Mouse (Mus musculus): Measurements from ENCODE around the gene Yipf1.
A peak's percentile ranks its signal among the peaks of the same experiment; 100 is the strongest.

Gene Yipf1

DNA sequence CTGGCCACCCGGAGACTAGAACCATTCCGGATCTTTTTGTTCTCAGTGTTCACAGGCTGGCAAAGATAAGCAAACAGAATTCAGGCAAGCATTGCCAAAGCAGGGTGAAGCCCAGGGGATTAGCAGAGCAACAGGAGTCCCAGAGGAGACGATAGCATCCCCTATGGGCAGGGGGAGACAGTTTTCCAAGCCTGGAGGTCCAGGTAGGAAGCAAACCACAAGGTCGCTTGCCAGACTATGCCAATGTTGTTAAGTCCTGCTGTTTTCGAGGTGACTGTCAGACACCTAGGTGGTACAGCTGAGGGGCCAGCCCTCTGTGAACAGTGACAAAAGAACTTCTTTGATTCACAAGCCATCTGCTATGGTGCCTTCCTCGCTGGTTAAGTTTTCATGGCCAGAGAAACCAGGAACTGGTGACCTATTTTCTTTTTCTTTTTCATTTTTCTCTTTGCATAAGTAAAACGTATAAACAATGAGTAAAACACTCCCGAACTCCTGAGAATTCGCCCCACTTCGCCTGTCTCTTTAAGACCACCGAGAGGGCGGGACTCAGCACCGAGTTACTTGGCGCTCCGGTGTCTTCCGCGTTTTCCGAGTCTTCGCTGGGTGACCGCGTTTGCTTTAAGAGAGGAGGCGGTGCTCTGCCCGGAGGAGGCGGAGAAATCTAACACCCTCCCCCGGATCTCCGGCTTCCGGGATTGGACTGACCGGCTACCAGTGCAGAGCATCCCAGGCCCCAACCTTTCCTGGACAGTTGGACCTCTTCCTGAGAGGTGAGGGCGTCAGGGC, at the start of gene Yipf1:
Gene Yipf1, plus strand, starts transcription at position 674 of the 789 bp plus-strand sequence.
- DNase-seq: peak; percentile 94

DNA sequence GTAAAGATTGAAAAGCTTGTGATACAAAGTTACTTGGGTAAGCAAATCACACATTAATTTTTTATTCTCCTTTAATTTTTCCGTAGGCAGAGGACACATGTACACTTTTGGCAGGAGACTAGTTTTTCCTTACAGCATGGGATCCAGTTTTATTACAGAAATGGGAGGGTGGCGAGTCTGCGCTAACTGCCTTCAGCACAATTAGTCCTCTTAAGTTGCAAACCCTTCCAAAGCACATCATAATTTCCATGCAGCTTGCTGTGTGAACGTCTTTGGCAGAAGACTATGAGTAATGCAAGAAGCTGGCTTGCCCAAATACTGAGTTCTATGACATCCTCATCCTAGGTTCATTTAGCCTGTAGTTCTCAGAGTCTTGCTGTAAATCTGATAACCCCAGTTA, 40.5 kb upstream of the Yipf1 start:
- DNase-seq: no peak

DNA sequence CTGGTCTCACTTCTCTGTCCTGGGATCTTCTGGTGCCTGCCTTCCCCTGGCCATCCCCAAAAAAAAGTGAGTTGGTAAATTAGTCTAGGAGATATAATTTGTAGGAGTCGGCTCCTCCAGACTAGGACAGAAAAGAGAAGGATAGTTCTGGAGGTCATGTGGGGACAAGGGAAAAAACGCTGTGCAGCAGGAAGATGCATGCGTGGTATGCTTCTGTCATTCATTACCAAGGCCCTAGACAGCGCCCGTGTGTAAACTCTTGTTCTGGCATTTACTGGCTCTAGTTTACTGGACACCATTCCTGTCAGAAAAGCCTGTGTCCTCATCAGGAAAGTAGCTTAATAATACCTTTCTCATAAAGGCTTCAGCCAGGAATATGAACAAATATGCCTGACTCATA, 39.7 kb upstream of the Yipf1 start:
- peak; percentile 72 for DNase-seq

DNA sequence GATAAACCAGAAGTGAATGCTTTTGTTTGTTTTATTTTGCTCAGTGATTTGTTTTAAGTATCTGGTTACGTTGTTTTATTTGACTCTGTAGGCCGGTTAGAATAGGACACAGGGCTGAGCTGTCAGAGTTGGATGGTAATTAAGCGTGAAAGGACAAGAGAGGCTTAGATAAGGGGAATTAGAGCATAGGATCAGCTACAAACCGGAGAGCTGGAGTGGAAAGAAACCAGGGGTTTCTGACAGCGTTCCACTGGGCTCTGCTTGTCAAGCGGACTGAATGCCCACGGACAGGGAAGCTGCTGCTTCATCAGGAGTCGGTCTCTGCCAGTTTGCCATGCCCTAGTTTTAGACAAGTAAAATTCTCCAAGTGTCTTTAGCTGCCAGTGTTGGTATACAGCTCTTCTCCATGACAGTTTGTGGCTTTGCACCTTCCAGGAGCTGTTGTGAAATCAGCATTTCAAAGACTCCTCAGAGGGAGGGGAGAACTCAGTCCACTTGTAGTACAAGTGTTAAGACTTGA, 35.9 kb upstream of the Yipf1 start:
- no peak for DNase-seq

DNA sequence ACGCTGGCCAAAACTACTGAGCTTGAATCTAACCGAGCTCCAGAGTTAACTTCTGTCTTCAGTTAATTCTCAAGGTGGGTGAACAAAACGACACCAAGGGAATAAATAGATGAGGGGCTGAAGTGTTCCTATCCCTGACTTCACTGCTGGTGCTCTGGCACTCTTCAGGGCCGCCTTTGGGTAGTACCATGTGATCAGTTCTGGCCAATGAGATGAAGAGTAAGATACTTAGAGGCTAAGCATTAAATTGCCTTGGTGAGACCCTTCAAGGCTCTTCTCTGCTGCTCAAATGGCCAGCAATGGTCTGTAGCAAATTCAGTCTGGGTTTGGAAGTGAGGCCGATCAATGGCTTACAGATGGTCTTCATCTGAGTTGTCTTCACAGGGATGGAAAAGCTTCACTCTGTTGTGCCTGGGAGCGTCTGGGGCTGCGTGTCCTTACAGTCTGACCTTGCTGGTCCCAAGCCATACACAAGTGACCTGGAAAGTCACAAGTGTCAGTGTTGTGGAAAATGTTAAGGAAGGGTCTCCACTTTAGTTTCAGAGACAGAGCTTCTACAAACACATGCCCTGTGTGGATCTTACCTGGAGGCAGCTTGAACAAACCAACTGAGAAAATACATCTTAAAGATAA, 33.2 kb upstream of the Yipf1 start:
- no peak for DNase-seq

DNA sequence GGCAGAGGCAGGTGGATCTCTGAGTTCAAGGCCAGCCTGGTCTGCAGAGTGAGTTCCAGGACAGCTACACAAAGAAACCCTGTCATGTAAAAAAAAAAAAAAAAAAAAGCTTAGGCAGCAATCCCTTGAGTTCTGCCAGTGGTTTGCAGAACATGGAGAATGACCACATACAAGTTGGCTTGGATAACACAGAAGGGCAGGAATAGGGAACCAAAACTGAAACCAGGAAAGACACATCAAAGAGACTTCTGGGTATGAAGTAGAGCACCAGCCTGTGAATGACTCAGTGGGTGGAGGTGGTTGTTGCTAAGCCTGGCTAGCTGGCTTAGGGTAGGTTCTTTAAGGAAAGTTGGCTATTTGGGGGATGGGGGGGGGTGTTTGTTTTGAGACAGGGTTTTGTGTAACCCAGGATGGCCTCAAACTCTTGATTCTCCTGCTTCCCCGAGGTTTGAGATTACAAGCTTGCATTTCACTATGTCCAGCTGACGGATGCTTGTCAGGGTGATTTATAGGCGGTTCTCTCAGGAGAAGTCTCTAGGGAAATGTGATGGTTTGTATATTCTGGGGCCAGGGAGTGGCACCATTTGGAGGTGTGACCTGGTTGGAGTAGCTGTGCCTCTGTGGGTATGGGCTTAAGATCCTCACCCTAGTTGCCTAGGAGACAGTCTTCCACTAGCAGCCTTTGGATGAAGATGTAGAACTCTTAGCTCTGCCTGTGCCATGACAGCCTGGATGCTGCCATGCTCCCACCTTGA, 28.5 kb upstream of the Yipf1 start:
- DNase-seq: no peak

DNA sequence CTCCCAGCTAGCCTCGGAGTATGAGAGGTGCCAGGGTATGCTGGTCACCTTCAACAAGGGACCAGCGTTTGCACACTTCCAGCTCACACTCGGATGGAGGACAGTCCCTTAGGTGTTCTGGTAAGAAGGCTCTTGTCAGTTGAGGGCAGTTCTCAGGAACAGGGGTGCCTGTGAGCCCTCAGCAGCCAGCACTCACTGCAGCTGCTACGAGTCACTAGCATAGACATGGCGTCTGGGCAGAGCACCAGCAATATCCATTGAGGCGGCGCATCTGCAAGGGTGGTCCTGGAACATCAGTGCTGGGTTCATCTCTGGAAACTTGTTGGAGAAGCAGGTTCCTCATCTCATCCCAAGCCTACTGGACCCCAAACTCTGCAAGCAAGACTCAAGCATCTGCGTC, 27.8 kb upstream of the Yipf1 start:
- no peak for DNase-seq

DNA sequence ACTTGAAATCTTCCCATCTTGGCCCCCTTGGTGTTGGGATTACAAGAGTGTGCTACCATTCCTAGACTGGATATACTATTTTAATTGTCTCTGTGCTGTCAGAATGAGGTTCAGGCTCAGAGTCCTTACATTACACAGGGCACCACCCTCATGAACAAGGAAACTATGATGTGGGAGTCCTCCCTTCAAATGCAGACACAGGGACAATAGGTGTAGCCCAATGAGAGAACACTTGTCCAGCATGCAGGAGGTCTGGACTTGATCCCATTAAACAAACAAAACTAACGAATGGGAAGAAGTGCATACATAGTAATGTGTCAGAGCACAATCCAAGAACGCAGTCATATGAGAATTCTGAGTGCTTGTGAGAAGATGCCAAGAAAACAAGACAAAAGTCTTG, 26.6 kb upstream of the Yipf1 start:
- no peak for DNase-seq

DNA sequence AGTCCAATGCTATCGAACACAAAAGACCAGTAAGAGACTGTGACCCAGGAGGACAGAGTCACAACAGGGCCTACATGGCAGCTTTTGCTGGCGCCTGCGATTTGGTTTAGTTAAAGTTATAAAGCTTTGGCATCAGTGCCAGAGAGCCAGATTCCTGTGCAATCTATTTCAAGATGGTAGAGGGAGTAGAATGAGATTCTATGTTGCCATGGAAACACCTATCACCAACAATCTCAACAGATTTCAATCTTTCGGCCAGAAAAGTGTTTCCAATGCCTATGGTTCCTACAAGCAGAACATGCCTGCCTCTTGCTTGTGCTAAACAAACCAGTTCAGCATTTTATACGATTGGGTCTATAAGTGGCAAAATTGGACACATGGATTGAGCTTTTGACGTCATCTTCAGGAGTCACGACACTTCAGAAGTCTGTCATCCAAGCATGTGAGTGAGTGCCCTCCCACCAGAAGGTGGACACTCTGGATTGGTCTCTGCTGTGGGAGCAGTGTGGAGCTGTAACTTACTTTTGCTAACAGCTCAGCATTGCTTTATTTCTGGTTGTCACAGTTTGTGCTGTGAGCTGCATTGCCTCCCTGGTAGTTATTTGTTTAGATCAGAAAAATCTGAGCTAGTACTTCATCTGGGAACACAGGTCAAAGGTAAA, 22.4 kb upstream of the Yipf1 start:
- no peak for DNase-seq

DNA sequence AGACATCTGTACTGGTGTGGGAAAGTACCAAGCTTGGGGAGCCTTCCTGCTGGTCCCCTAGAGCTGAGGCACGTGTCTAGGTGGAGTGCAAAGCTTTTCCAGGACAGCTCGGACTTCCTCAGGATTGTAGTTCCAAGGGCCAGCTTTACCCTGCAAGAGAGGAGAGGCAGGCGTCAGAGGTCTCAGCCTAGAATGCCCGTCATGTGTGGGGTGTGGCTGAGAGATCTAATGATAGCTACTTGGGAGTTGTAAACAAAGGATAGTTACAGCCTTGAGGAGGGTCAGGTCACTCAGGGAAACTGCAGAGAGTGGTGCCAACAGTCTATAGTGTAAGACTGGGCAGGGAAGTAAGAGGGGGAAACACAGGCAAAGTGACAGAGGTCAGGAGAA, 21.9 kb upstream of the Yipf1 start:
- DNase-seq: no peak

DNA sequence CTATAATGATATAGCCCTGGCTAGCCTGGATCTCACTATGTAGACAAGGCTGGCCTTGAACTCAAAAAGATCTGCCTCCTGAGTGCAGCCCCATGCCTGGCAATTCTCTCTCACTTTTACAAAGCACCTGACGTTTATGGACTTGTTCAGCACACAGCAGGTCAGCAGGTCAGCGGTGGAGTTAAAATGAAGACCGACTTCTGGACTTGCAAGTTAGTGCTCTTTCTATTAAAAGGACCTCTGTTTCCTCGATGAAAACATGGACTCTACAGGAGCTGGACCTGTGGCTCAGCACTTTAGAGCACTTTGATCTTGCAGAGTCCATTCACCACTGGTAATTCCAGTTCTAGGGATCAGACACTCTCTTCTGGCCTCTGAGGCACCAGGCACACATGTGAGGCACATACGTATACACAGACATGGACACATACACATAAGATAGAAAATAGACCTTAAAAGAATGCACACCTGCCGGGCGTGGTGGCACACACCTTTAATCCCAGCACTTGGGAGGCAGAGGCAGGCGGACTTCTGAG, 16.0 kb upstream of the Yipf1 start:
- DNase-seq: peak; percentile 41

DNA sequence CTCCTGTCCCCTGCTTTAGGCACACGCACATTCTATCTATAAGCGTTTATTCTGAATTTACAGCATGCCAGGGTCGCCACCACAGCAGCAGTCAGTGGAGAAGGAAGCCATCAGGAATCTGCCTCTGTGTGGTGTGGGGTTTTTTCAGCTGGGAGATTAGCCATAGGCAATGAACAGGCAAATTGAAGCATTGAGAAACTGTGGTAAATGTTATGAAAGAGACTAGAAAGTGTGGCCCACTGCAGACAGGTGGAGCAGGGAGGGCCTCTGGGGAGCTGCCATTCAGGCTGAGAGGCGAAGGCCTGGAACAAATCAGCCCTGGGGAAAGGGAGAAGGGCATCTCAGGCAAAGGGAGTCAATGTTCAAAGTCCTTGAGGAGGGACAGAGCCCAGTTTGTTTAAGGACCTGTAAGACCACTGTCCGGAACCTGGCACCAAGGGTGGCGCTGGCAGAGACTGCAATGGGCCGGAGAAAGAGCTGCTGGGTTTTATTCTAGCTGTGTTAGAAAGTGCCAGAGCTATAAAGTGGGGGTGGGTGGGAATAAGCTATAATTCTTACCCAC, 14.3 kb upstream of the Yipf1 start:
- DNase-seq: peak; percentile 70

DNA sequence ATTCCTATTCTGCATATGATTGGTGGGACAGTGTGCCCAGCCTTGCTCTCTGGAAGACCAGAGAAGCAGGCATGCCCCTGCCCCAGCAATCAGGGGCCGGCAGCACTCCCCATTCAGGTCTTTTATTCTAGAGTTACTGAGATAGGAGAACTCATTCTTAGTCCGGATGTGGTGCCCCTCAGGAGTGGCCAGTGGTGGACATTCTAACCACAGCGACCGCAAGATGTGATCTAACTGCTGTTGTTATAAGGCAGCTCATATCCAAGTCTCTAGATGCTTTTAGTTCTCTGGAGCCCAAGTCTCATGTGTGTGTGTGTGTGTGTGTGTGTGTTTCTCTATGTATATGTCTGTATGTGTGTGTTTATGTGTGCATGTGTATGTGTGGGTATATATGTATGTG, 13.8 kb upstream of the Yipf1 start:
- DNase-seq: no peak

DNA sequence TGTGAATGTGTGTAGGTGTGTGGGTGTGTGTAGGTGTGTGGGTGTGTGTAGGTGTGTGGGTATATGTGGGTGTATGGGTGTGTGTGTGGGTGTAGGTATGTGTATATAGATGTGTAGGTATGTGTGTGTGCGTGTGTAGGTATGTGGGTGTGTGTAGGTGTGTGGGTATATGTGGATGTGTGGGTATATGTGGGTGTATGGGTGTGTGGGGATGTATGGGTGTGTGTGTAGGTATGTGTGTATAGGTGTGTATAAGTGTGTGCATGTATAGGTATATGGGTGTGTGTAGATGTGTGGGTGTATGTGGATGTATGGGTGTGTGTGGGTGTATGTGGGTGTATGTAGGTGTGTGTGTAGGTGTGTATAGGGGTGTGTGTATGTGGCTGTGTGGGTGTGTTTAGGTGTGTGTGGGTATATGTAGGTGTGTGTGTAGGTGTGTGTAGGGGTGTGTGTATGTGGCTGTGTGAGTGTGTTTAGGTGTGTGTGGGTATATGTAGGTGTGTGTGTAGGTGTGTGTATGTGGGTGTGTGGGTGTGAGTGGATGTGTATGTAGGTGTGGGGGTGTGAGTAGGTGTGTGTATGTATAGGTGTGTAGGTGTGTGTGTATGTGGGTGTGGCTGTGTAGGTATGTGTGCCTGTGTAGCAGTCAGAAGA, 13.1 kb upstream of the Yipf1 start:
- no peak for DNase-seq

DNA sequence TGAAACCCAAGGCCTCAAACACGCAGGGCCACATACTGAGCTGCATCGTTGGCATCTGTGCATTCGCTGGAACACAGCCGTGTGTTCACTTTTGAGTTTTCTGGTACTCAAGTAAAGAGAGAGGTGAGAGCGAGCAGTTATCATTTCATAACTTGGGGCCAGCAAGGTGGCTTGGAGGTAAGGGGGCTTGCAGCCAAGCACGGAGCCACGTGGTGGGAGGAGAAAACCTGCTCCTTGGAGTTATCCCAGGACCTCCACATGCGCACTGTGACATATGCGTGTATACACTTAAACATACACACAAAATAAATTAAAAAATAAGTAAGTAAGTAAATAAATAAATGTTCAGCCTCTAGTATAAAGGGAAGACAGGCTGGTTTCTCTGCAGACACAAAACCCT, 11.9 kb upstream of the Yipf1 start:
- no peak for DNase-seq

DNA sequence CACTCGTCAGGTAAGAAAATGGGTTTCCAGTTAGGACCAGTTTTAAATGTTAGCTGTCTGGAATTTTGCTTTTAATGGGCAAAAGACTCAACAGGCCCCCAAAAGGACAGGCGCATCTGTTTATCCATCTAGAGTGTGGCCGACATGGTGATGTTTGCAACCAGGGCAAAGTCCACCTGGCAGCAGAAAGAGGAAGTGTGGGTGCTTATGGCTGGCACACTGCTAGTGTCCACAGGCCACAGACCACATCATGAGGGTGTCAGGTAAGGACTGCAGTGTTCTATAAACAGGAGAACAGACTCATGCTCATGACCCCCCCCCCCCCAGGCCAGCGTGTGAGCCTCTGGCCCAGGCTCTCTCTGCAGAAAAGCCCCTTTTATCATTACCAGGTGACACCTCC, 11.3 kb upstream of the Yipf1 start:
- DNase-seq: peak; percentile 69

DNA sequence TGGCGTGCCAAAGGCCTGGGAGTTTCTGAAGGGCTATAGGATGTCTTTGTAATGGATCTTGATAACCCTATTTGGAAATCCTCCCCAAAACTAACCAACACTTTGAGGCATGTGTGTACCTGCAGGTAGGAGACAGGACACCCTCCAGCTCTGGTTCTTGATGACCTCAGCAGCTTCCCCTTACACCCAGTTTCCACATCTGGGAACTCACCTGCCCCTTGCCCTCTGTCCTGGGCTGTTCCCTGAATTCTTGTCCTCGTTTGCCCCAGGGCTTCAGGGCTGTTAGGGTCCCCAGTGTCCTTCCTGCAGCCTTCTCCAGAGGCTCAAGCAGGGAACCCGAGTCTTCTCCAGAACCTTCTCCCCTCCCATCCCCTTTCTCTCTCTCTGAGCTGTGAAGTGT, 10.6 kb upstream of the Yipf1 start:
- DNase-seq: peak; percentile 34

DNA sequence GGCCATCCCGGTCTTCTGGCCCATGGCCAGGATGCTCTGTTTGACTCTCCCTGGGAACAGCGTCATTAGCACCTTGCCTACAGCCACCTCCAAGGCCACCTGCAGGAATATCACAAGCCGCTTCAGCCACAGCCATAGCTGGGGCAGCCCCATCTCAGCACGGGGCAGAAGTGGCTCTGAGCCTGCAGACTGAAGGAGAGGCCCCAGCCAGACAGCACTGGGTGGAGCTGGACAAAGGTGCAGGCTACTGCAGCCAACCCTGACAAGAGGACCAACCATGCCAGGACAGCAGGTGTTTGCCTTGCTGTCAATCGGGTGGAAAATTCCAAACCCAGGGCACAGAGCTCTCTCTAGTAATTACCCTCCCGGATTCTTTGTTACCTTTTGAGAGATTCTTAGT, 7.2 kb upstream of the Yipf1 start, which contains the start of gene Dio1:
Gene Dio1, minus strand, starts transcription at position 204 of the 400 bp plus-strand sequence.
- DNase-seq: peak; percentile 81

DNA sequence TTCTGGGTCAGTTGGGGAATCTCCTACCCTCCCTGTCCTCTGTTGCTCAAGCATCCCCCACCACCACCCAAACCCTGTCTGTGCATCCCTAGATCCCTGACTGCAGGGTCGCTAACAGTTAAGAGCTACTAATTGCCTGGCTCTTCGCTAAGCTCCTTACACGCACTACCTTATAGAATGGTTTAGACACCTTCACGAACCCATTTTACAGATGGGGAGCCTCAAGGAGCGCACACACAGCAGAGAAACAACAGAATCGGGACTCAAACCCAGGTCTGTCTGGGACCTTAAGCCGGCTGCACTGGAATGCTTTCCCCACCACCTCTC, 279 bp downstream of the Yipf1 start:
- DNase-seq: no peak

DNA sequence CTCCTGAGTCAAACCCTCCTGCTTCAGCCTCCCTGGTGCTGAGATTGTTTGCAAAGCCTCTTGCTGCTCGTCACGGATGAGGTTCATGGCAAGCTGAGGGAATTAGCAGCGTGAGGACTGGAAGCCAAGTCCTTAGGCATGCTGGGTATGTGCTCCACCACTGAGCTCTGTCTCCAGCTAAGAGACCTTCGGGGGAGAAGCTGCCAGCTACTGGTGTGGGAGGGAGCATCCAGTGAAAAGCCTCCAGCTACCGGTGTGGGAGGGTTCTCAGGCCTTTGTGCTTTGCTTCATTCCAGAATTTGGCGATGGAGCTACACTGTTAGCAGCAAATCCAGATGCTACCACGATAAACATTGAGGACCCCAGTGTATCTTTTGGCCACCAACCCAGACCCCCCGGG, 4.5 kb downstream of the Yipf1 start:
- no peak for DNase-seq

DNA sequence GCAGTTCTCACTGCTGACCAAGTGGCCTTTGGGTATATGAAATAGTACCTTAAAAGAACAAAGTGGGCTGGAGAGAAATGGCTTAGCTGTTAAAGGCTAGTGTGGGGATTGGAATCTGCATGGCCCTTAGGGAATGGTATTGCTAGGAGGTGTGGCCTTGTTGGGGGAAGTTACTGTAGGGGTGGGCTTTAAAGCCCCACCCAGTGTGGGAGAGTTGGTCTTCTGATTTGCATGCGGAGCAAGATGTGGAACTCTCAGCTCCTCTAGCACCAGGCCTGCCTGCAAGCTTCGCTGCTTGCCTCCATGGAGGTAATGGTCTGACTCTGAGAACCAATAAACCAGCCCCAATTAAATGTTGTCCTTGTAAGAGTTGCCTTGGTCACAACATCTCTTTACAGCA, 6.9 kb downstream of the Yipf1 start:
- no peak for DNase-seq

DNA sequence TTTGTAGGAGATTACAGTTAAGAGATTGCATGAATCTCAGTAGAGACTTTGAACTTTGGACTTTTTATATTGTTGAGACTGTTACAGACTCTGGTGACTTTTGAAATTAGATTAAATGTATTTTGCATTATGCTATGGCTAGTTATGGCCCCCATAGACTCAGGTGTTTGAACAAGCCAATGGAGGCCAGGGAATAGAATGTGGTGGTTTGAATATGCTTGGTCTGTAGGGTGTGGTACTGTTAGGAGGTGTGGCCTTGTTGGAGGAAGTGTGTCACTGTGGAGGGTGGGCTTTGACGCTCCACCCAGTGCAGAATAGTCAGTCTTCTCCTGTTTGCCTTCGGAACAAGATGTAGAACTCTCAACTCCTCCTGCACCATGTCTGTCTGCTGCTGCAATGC, 8.9 kb downstream of the Yipf1 start:
- DNase-seq: no peak
